Mouse (Mus musculus): Measurements from ENCODE around the gene Pla2g4a.
"Not testable (repeated sequence)": the region's sequence is repeated elsewhere in the genome, so short reads cannot be mapped to it uniquely, and the experiment has no call there.

Pla2g4a gene

DNA sequence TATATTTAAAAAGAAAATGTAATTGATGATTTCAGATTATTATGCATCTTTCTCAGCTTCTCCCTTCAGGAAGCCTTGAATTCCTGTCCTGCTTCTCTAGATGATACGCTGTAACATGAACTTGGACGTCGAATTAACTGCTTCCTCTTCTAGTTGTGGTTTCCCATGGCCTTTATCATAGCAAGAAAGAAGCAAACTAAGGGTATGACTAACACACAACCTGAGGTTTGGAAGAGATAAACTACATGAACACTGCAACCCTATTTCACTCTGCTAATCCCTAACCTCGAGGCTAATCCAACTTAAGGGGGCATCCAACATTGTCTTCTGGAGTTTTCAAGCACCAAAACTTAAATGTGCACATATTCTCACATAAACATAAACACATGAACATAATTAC, 23.3 kb downstream of the Pla2g4a start:
- in situ Hi-C loops (cut with MboI, MseI), result no loop called here

DNA sequence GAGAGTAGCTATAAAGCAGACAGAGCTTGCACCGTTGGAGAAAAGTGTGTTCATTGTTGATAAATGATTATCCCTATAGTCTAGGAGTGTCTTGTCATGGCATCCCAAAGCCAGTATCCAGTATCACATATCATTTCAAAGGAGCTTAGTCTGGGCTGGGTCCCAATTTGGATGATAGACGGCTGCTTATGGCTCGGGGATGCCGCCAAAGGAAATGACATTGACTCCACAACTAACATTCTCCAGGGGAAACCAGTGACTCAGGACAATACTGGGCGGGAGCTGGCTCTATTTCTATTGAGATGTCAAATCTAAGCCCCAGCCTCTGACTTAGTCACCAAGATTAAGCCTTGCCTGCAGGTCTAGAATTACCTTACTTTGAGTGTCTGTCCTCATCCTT, 31.9 kb downstream of the Pla2g4a start:
- in situ Hi-C loops (cut with MboI, MseI), result no loop called here

DNA sequence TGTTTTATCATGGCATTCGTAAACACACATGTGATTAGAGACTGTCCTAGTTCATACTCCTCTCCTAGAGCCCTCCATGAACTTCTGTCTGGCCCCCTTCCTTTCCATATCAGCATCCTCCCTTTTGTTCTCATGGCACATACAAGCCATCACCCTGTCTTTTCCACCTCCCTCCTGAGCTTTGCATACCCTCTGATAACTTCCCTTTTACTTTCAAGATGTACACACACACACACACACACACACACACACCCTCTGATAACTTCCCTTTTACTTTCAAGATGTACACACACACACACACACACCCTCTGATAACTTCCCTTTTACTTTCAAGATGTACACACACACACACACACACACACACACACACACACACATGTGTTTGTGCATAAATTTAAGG, 37.4 kb downstream of the Pla2g4a start:
- in situ Hi-C loops (cut with MboI, MseI), result not testable (repeated sequence)

DNA sequence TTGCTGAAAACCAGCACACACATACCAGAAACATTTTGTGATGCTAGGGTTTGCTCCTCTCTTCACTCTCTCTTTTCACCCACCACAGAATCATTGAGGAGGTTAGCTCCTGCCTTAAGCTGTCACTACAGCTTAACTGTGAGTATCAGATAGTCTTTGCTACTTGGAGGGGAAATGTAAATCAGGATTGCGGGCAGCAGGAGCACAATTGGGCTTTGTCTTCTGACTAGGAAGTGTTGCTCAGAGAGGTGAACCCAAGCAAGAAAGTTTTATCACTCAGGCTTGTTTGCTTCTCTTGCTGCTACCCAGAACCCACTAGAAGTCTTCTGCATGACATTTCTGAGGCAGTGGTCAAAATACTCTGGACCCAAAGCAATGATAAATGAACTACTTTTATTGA, 38.9 kb downstream of the Pla2g4a start:
- in situ Hi-C loops (cut with MboI, MseI), result no loop called here

DNA sequence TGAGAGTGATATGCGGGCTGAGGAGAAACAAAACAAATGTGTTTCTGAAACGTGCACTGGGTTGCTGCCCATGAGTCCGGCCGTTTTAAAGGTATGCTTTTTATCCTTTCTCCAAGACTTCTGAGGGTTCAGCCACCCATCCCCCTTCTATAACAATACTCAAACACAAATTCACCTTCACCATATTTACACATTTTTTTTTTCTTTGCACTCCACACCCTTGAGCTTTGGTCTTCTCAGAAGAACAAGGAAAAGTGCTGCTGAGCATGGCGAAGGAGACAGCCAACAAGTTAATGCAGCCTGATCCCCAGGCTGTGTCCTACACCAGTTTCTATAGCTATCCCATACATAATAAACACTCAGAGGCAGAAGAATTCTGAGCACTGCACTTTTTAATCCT, 39.8 kb downstream of the Pla2g4a start:
- in situ Hi-C loops (cut with MboI, MseI), result no loop called here

DNA sequence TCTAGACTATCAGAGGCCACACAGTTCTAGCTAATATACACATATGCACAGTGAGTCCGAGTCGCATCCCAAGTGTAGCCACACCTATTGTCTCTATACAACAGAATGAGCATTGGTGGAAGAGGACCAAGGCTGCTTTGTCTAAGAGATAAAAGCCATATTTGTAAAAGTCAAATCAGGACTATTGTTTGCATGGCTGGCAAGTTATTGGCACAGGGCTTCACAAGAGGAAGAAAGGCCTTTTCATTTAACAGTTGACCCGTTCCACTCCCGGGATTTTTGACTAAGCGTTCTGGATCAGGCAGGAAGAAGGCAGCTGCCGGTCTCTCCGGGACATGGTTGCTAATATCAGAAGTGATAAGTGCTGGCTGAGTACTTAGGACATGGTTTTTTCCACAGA, 41.8 kb downstream of the Pla2g4a start:
- in situ Hi-C loops (cut with MboI, MseI), result no loop called here

DNA sequence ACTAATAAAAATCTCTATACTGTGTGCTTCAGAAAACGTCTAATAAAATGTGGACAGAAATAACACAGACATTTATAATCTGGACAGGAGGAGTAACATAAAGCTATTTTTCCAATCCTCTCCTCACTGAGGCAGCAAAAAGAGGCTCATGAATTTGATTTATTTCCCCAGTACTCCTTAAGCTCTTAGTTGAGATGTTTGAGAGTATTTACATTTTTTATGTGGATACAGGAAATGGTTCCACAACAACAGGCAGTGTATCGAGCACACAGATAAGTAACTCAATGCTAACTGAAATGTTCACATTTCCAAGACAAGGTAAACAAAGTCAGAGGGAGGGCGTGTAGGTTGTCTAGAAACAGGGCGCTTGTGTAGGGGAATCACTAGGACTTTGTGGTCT, 48.1 kb downstream of the Pla2g4a start:
- in situ Hi-C loops (cut with MboI, MseI), result no loop called here

DNA sequence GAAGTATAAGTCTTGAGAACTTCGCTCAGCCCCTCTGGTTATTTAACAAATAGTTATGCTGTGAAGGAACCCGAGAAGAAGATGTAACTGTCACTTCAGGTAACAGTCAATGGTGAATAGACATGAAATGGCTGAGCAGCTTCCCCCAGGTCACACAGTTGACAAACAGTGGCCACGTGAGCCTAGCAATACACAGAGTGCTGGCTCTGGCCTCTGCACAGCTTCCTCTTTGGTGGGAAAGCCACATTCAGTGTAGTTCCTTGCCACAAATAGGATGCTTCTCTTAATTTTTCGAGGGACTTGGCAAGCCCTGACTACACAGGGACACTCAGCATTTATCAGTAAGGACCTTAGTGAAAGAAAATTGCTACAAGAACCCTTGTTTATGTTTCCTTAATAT, 50.0 kb downstream of the Pla2g4a start:
- in situ Hi-C loops (cut with MboI, MseI), result no loop called here

DNA sequence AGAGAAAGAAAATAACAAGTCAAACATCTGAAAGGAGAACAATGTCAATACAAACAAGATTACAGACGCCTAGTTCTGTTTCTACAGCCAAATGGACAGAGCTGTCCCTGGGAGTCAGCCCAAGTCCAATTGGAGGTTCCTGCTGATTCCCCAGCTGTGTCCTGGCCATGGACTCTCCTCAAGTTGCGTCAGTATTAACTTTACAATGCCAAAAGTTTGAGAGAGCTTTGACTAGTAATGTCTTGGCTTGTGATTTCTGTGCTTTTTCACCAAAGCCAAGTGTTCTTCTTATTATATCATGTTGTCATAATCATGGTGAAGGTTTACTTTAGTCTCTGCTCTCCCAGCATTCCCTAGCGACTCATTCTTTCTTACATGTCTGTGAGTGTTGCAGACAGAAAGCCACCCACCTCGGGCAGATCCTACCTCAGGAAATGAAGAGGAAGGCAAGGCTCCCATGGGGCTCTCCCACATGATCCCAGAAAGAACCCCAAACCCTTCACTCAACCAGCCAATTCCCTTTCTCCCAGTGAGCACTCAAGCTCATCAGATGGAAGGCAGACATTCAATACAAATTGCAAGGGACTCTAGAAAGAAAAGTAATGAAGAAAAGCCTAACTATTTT, 63.0 kb downstream of the Pla2g4a start:
- in situ Hi-C loops (cut with MboI, MseI), result no loop called here

DNA sequence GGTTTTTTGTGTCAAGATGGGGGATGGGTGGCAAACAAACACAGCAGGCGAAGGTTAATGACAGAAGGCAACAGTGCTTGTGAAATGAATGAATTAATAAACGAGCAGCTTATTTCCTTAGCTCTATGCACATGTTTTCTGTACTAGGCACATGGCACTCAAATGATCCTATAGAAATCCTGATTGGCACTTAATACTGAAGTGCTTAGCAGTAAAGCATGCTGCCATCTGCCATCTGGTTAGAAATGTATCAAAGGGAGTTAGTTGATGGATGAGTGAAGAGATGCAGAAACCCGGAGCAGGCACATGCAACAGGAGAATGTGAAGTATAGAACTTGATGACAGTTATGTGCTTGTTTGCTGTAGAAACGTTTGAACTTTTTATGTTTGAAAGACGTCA, 64.5 kb downstream of the Pla2g4a start:
- in situ Hi-C loops (cut with MboI, MseI), result no loop called here

DNA sequence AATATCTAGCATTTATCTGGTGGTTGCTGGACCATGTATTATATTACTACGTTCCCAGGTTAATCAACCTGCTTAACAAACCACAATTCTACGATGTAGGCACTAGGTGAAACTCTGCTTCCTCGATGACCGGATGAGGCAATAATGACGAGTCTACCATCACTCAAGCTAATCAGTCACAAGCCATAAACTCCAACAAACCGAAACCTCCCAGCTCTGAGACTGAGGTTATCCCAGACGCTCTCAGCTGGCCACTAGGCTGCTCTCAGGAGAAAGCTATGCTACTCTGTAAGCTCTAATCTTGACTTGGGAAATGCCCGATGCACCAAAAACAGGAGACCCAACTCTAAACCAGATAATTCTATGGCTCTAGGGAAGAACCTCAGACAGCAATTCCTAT, 66.2 kb downstream of the Pla2g4a start:
- in situ Hi-C loops (cut with MboI, MseI), result no loop called here

DNA sequence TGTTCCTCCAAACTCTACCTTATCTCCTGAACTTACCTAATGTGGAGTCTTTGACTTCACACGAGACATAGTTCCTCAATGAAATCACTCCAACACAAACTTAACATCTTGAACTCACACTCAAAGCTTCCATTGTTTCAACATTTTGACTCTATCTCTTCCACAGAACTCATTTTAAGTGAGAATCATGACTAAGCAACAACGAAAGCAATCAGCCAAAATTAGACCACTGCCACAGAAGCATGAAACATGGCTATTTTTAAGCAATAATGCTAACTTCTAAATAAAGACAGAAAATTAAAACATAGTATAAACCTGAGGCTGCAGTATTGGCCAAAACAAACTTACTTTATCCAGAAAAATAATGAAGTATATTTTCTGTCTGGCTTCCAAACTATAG, 67.2 kb downstream of the Pla2g4a start:
- in situ Hi-C loops (cut with MboI, MseI), result no loop called here

DNA sequence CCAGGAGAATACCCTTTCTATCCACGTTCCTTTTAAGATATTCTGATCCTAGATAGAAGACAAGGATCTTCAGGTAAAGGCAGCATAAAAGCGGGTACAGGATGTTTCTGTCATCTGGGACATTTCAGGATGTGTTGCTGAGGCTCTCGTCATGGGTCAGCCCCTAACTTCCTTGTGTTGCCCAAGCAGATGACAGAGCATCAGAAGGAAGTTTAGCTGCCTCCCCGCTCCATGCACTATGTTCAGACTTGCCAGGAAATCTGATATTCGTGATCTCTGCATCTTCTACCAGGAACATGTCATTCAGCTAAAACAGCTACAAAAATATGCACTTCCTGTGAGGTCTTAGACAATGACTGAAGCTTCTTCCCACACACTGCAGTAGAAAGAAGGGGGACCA, 70.0 kb downstream of the Pla2g4a start:
- in situ Hi-C loops (cut with MboI, MseI), result no loop called here

DNA sequence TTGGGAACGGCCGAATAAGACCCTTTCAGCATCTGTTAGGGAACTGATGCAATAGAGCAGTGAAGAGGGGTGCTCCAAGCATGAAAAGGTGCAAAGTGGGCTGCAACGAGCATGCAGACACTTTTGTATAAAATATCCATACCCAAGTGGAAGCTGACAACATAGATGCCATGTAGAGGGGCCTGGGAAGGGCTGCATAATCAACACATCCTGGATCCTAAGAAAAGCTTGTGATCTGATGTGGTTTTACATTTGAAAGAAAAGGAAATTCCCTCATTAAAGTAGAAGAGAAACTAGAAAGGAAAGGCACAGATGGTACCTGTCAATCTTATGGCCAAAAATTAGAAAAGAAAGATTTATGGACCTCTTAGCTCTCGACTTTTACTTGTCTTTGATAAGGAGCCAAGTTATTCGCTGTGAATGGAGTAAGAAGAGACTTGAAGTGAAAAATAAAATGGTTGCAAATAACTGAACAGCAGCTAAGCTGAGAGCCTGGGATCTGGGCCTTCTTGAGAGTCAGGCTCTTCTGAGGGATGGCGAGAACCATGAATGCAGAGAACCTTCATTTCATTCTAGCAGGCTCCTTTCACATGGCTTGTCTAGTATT, 78.6 kb downstream of the Pla2g4a start:
- in situ Hi-C loops (cut with MboI, MseI), result no loop called here

DNA sequence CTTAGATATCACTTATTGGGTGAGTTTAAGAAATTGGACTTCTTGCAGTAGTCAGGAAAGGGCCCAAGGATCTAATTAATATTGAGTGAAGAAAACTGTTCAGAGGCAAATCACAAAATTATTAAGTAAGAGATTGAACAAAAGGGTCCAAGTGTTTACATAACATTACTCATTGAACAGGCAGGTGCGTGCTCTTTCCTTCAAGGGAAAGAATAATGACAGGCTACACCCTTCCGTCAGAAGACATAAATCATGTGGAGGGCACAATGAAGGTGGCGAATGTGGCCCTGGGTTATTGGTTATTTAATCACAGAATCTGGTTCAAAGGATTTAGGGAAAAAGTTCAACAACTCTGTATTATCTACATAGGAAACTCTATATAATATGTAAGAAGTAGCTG, 82.9 kb downstream of the Pla2g4a start:
- in situ Hi-C loops (cut with MboI, MseI), result no loop called here

DNA sequence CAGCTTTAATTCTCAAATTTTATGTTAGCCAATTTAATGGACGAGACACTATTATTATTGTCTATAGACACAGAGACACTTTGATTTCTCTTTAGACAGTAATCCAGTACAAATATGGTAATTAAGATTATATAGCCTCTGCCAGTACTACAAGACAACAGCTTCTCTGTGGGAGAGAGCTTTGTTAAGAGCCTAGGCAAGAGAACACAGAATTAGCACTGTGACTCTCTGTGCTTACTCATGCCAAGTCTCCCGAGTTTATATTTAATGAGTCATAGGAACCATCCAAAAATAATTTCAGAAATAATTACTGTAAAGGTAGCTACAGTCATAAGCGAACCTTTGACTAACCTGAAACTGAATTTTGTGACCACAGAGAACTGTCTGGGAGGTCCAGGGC, 84.6 kb downstream of the Pla2g4a start:
- in situ Hi-C loops (cut with MboI, MseI), result no loop called here

DNA sequence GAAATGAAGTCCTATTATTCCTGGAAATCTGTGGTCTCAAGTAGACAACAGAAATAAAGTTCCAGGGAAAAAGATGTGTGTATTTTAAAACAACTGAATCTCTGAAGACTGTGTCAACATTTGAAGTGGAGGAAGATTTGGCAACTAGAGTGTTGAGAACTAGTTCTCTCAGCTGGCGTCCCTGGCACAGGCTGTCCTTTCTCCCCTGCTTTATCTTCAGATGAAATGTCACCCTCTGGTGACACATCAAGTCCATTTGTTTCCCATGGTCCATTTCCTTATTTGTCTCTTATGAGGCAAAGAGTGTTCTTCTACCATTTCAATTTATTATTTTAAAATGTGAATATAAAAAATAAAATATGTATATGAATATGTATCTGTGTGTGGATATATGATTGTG, 89.5 kb downstream of the Pla2g4a start:
- in situ Hi-C loops (cut with MboI, MseI), result no loop called here

DNA sequence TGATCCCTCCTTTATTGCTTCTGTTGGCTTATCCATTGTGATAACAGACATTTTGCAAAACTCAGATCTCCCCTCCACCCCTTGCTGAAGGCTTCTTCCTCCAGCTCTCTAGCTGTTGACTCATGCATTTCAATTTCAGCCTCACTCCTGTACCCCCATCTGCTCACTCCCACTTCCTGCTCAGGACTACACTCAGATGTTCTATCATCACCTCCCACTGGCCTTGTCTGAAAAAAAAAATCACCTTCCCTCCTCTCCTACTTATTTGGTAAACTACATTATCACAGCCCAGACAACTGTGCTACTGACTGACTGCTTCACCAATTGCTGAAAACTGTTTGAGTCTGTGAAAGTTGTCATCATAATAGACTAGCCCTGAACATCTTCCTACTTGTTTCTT, 93.8 kb downstream of the Pla2g4a start:
- in situ Hi-C loops (cut with MboI, MseI), result no loop called here

DNA sequence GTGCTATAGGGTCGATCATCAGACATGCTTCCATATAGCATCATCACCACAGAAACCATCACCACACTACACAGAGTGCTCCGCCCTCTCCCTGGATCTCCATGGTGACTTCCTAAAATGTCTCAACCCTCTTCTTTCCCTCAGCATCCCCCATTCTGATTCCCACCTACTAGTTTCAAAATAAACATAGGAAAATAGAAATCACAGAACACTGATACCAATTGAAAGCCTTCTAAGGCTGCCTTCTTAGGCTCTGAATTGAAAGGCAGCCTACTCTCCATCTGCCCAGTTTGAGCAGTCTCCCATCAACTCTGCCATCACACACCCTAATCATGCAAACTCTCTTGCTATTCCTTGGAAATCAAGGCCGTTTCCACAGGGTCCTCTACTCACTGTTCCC, 94.9 kb downstream of the Pla2g4a start:
- in situ Hi-C loops (cut with MboI, MseI), result no loop called here

DNA sequence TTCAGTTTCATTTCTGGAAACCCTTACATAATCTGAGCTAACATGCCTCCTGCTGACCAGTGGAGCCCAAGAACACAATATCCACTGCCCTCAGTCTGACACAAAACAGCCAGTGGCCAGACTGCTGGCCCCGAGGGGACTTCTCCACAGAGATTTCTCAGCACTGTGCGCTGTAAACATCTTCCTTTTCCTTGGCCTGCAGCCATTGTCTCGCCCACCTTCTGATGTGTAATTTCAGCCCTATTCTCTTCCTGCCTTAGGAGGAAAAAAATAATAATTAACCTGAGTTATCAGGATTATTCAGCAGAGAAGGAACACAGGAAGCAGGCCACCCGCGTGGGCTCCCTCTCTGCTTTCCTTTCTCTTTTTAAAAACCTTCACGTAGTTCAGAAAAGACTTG, 98.3 kb downstream of the Pla2g4a start:
- in situ Hi-C loops (cut with MboI, MseI), result no loop called here

DNA sequence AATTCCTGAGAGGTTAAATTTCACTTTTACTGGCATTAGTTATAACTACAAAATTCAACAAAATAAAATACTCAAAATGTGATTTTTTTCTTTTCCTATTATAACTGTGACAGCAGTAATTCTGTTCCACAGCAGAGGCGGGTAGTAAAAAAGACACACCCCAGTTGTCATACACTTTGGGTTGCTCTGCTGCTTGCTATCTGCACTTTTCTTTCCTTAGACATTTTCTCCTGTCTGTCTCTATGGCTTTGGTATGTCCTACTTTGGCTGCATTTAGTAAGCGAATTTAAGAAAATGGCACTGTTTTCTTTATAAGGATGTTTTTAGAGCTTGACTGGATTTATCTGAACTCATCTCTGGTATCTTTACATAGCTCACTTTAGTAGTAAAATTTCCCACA, 98.9 kb downstream of the Pla2g4a start:
- in situ Hi-C loops (cut with MboI, MseI), result no loop called here

DNA sequence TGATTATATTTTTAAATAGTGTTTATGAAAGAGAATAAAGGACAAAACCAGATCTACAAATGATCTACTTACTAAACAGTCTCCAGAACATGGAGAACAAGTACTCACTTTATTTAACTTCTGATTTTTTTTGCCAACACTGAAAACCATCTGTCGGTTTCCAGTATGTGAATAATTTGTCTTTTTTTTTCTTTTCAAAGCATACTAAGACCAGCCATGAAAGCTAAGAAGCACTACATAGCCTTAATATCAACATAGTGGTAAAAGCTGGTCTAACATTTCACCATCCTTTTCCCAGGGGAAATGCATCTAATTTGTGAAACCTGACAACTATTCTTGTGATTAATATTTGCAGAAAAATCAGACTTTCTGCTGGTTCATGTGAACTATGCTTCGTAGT, 99.5 kb downstream of the Pla2g4a start:
- in situ Hi-C loops (cut with MboI, MseI), result no loop called here

DNA sequence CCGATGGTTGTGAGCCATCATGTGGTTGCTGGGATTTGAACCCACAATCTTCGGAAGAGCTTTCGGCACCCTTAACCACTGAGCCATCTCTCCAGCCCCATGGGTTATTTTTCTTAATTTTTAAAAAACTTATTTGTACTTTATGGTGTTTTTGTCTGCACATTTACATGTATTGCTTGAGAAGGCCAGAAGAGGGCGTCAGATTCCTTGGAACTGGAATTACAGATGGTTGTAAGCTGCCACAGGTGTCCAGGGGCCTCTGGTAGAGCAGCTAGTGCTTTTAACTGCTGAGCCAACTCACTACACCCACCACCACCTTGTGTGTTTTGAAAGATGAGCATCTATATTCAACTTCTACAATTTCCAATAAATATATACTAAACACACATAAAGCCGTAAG, 102.4 kb downstream of the Pla2g4a start:
- in situ Hi-C loops (cut with MboI, MseI), result loop anchor here in 1 of 2 experiments (5.0 kb wide), 1 partner anchor 394 kb away; no protein-coding TSS in a partner anchor

DNA sequence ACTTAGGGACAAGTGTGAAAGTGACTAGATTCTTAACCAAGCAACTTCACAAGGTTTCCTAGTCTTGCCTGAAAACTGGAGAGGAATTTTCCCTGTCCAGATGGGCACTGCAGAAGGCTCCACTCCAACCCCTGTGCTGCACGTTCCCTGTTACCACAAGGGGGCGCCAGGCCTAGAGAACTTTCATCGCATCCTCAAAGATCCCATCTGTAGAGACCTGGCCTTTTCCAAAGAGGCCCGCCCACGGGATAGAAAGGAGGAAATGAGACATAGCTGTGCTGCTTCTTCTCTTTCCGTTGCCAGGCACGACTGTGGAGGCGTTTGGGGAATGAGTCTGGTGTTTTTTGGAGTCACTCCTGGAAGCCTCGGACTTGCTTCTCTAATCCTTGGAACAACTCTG, 104.4 kb downstream of the Pla2g4a start:
- in situ Hi-C loops (cut with MboI, MseI), result loop anchor here in 1 of 2 experiments (5.0 kb wide), 1 partner anchor 396 kb away; no protein-coding TSS in a partner anchor
